Mouse (Mus musculus) olfactory bulb, adult 2 months (tissue): ENCODE data around the gene Olfr247.
"Not testable (repeated sequence)": the region's sequence is repeated elsewhere in the genome, so short reads cannot be mapped to it uniquely, and the experiment has no call there.

ENCODE experiments used
- CTCF ChIP-seq: fragments of 200-500 bp; IDR thresholded peaks from 2 replicates; pipeline ENCODE4 v1.5.1; 2012; ENCODE audit warnings: low read depth, mild to moderate bottlenecking, low read length, moderate library complexity; ENCODE audit not compliant: insufficient read depth
- POLR2A ChIP-seq: fragments of 200-500 bp; IDR thresholded peaks from 2 replicates; pipeline ENCODE4 v1.6.1; 2012; ENCODE audit warnings: mild to moderate bottlenecking, low read depth, low read length, moderate library complexity; ENCODE audit not compliant: insufficient read depth

- not testable (repeated sequence) for TF ChIP-seq POLR2A, CTCF
Observed at GRCm38 (mm10) chr10:130004104-130004503, 28.2 kb upstream of the Olfr247 start.
